Mouse (Mus musculus) ES-E14 (cell line): Measurements from ENCODE around the gene Zfp760.

ENCODE experiments used
- HCFC1 ChIP-seq: IDR thresholded peaks from 2 replicates; pipeline ENCODE4 v1.6.1; 2012; ENCODE audit warnings: low read length, inconsistent platforms, borderline replicate concordance; ENCODE audit not compliant: insufficient read depth
- ZC3H11A ChIP-seq: IDR thresholded peaks from 2 replicates; pipeline ENCODE4 v1.6.1; 2012; ENCODE audit warnings: low read depth, mild to moderate bottlenecking, inconsistent platforms, low read length, borderline replicate concordance
- ZNF384 ChIP-seq: IDR thresholded peaks from 2 replicates; pipeline ENCODE4 v1.6.1; 2012; ENCODE audit warnings: low read depth, low read length, inconsistent platforms

- no peak for TF ChIP-seq ZNF384
- no peak for TF ChIP-seq ZC3H11A
- TF ChIP-seq HCFC1, result no peak
These were observed at the start of gene Zfp760 for GRCm38 (mm10) chr17:21707343-21707996.
